Mouse (Mus musculus) T-helper 17 cell (primary cell): ENCODE measurements around the gene Tdp1.

ENCODE experiments used
- in situ Hi-C, 2 experiments: fragments of 300-600 bp; cut with MboI, MseI; formaldehyde crosslinking; loops; 1 replicate in 1 of 2; 2 replicates in 1 of 2; pipeline ENCODE4 v1.15.1; 2025; ENCODE audit warnings: high pct_unique_total_duplicates in 2 of 2

Tdp1 gene

DNA sequence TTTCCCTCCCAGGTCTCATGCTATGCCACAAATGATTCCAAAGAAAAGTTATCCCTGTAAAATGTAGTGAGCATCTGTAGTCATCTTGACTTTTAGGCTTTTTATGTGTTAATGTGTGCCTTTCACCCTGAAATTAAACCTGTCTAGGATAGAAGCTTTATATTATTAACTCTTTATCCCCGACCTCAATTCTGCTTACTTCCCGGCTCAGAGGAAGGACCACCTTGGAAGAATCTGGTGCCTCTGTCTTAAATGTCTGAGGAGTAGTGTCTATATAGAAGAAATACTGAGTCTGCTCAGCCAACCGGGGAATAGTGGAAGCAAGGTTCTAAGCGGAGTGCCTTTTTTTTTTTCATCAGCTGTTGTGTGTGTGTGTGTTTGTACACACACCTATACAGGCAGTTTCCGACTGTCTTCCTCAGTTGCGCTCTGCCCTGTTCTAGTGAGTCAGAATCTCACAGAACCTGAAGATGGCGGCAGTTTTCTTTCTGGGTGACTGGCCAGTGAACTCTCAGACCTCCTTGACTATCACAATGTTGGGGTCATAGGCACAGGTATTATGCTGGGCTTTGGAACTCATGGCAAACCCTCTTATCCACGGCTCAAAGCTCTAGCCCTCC, 1.1 kb downstream of the Tdp1 start:
- in situ Hi-C loops: loop anchor here in 1 of 2 experiments (10.0 kb wide), 1 partner anchor 491 kb away; no protein-coding TSS in a partner anchor

- in situ Hi-C loops: no loop called here
Measured at GRCm38 (mm10) chr12:99897846-99898245, 13.5 kb downstream of the Tdp1 start.

DNA sequence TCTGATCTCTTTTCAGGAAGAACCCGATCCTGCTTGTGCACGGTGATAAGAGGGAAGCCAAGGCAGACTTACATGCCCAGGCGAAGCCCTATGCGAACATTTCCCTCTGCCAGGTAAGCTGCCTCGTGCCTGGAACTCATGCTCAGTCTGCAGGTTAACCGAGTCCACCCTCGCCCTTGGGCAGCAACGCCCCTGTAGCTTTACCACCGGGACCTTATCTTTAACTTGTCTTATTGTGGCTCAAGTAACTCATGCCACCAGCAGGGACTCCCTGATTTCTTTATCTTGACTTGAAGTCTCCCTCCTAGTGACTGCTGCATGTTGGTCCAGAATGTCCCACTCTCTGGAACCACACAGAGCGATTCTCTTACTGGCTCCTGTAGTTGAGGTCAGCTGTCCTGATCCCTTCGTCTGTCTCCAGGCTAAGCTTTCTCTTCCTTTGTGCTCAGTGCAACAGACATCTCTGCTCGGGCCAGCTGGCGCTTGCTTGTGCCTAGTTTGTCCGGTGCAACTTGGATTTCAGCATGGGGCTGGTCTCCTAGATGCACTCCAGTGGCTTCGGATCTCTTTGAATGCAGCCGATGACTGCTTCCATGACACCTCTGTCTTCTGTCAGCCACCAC, 14.0 kb downstream of the Tdp1 start:
- in situ Hi-C loops: no loop called here

DNA sequence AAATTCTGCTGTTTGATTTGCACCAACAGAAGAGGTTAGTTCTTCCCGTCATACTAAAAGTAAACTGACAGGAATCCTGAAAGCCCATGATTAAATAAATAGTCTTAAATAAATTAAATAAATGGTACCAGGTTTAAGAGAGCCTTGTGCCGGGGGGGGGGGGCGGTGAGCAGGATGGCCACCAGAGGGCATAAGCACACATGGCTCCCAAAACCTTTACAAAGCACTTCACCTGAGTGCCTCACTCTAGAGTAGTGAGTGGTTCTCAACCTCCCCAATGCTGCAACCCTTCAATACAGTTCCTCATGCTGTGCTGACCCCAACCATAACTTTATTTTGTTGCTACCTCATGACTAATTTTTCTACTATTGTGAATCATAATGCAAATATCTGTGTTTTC, 15.7 kb downstream of the Tdp1 start:
- in situ Hi-C loops: no loop called here

GRCm38 (mm10) chr12:99901973-99902866, 17.9 kb downstream of the Tdp1 start:
- in situ Hi-C loops: no loop called here

- in situ Hi-C loops: no loop called here
Measured at GRCm38 (mm10) chr12:99902867-99903370, 18.6 kb downstream of the Tdp1 start.

GRCm38 (mm10) chr12:99904537-99904936, 20.2 kb downstream of the Tdp1 start:
- in situ Hi-C loops: no loop called here

DNA sequence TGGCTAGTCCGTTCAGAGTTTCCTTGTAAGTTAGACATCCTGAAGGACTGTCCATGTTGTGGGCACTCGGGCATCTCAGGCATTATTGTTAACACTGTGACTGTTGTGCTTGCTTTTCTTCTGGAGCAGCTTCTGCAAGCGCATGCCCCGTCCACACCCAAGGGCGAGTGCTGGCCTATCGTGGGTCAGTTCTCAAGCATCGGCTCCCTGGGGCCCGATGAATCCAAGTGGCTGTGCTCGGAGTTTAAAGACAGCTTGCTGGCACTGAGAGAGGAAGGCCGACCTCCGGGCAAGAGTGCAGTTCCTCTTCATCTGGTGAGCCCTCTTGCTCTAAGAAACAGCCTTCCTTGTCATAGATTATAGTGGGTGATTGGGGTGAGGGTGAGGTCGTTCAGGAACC, 27.1 kb downstream of the Tdp1 start:
- in situ Hi-C loops: no loop called here

DNA sequence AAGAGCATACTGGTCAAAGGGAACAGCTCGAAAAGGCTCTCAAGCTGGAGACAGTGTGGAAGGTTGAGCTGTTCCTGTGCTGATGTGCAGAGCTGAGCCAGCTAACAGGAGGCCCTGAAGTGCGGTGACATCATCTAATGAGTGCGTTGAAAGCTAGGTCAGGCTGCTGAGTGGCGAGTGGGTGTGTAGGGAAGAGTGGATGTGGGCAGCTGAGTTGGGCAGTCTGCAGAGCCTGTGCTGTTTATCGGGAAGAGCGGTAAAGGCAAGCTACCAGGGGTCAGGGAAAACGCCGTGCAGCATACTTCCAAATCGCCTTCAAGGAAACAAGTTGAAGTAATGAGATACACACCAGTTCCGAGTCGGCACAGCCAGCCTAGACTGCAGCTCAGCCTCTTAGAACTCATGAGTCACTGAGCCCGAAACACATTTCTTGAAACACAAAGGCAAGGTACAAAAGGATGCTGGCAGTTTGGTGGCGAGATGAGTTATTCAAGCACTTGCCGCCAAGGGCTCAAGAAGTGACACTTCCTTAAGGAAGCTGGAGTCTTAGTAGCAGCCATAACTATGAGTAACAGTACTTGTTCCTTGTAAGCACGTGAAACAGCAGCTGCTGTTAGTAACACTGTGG, 33.6 kb downstream of the Tdp1 start:
- in situ Hi-C loops: no loop called here

GRCm38 (mm10) chr12:99919636-99920035, 35.3 kb downstream of the Tdp1 start:
- in situ Hi-C loops: no loop called here

- in situ Hi-C loops: no loop called here
Measured at GRCm38 (mm10) chr12:99921045-99921444, 36.7 kb downstream of the Tdp1 start.

- in situ Hi-C loops: no loop called here
Measured at GRCm38 (mm10) chr12:99923131-99923606, 38.9 kb downstream of the Tdp1 start.

DNA sequence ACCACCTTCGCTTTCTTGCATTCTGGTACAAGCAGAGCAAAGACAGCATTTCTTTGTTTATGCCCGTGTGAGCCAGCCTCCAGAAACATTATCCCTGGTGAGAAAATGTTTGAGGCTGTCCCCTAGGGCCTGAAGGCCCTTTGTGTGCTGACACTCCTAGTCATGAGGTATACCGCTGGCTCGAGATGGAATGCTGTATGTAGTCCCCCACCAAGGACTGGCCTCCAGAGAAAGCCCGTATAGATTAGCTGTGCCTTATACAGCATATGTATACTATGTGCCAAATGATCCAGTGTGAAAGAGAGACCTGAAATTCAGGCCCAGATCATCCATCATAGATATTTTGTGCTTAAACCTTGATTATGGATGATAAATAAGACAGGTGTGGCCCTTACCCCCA, 39.4 kb downstream of the Tdp1 start:
- in situ Hi-C loops: no loop called here

GRCm38 (mm10) chr12:99928311-99928710, 44.0 kb downstream of the Tdp1 start:
- in situ Hi-C loops: no loop called here

- in situ Hi-C loops: no loop called here
Measured at GRCm38 (mm10) chr12:99929160-99929559, 44.8 kb downstream of the Tdp1 start.

GRCm38 (mm10) chr12:99932245-99932644, 47.9 kb downstream of the Tdp1 start:
- in situ Hi-C loops: no loop called here

DNA sequence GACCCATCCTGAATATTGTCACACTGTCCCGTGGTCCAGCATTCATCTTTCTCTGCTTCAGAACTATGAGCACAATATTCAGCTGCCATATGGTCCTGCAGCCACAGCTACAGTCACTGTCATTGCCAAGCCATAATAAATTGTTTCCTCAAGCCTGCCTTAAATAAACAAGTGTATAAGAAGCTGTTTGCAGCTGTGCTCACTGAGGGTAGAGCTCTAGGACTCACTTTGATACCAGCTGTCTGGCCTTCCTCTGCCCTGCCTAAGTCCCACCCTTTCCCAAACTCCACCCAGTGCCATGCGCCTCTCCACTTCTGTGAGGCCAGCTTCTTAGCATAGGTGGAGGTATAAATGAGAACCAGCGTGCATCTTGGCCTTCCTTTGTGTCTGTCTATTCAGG, 49.3 kb downstream of the Tdp1 start:
- in situ Hi-C loops: no loop called here

- in situ Hi-C loops: no loop called here
Measured at GRCm38 (mm10) chr12:99935403-99935802, 51.1 kb downstream of the Tdp1 start.

DNA sequence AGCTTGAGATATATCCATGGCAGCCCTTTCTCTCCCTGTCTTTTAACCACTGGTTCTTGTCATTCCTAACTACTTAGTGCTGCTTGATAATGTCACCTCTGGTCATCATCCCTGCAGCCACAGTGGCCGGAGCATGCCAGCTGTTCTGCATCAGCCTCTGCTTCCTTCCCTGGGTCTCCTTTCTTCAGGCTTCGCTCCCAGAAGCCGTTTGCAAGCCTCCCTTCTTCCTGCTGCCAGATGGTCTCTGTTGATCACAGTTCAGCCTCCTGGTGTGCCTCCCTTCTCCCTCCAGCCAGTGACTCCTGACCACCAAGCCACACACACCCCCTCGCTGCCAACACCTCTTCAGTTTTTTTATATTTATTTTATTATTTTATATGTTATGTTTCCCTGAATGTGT, 54.2 kb downstream of the Tdp1 start:
- in situ Hi-C loops: no loop called here

GRCm38 (mm10) chr12:99939179-99939578, 54.9 kb downstream of the Tdp1 start:
- in situ Hi-C loops: no loop called here

DNA sequence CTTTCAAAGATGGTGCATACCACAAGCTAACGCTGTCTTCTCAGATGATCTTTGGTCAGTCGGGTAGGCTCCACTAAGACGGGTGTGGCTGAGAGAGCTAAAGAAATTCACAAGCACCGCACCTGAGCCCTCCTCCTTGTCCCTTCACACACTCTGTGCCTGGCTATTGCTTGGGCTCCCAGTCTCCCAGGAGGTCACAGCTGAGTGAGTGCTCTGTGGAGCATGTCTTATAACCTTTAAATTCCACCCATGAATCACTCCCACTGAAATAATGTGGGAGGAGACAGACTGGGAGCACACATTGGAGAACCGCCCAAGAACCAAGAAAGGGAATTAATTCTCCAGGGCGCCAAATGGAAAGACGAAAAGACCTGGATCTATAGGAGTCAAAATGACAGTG, 56.4 kb downstream of the Tdp1 start:
- in situ Hi-C loops: no loop called here

GRCm38 (mm10) chr12:99942441-99942840, 58.1 kb downstream of the Tdp1 start:
- in situ Hi-C loops: no loop called here
